Mouse (Mus musculus): ENCODE data around the gene Rab8a. TPM values are rescaled to one million over a fixed set of nuclear protein-coding genes. Genes with fewer than 3 reads are reported as not detected.

The Rab8a gene
- polyA plus RNA-seq, 1 experiment from 2014 or later = 101 TPM

Other genes with a start within 250 kb of the Rab8a start
- 10.6 and 12.5 TPM in 2 replicates for gene Zfp961, start 210.2 kb upstream of the Rab8a start, polyA plus RNA-seq (2015; fragmentation: Nextera tagmentation; extraction: Ambion mirVana)
- 0.74 and 1.8 TPM in 2 replicates for gene Cyp4f18, start 151.6 kb upstream of the Rab8a start, polyA plus RNA-seq (2015; fragmentation: Nextera tagmentation; extraction: Ambion mirVana)
- gene Olfr372, start 120.0 kb upstream of the Rab8a start, polyA plus RNA-seq (2015; fragmentation: Nextera tagmentation; extraction: Ambion mirVana) = not detected in 2 replicates
- gene Olfr373, start 78.0 kb upstream of the Rab8a start, polyA plus RNA-seq (2015; fragmentation: Nextera tagmentation; extraction: Ambion mirVana) = not detected in 2 replicates
- gene Olfr374, start 54.2 kb upstream of the Rab8a start, polyA plus RNA-seq (2015; fragmentation: Nextera tagmentation; extraction: Ambion mirVana) = 0.04 TPM in 1 of 2 replicates, not detected in the other
- 351 and 381 TPM in 2 replicates for gene Tpm4, start 26.2 kb upstream of the Rab8a start, polyA plus RNA-seq (2015; fragmentation: Nextera tagmentation; extraction: Ambion mirVana)
- 0.55 and 1.1 TPM in 2 replicates for gene Hsh2d, start 28.4 kb downstream of the Rab8a start, polyA plus RNA-seq (2015; fragmentation: Nextera tagmentation; extraction: Ambion mirVana)
- not detected in 2 replicates for gene Cib3, start 51.6 kb downstream of the Rab8a start, polyA plus RNA-seq (2015; fragmentation: Nextera tagmentation; extraction: Ambion mirVana)
- gene Gm11034, start 52.4 kb downstream of the Rab8a start, polyA plus RNA-seq (2015; fragmentation: Nextera tagmentation; extraction: Ambion mirVana) = not detected in 2 replicates
- 44.1 and 46.6 TPM in 2 replicates for gene Fam32a, start 58.5 kb downstream of the Rab8a start, polyA plus RNA-seq (2015; fragmentation: Nextera tagmentation; extraction: Ambion mirVana)
- 120 and 121 TPM in 2 replicates for gene Ap1m1, start 78.8 kb downstream of the Rab8a start, polyA plus RNA-seq (2015; fragmentation: Nextera tagmentation; extraction: Ambion mirVana)
- gene Gm10282, start 144.1 kb downstream of the Rab8a start, polyA plus RNA-seq (2015; fragmentation: Nextera tagmentation; extraction: Ambion mirVana) = 15.0 and 30.4 TPM in 2 replicates
- 14.8 and 15.3 TPM in 2 replicates for gene Klf2, start 157.8 kb downstream of the Rab8a start, polyA plus RNA-seq (2015; fragmentation: Nextera tagmentation; extraction: Ambion mirVana)

Measured in heart, embryonic 16.5 days (tissue).